Mouse (Mus musculus): ENCODE results near the gene Gatb.

Gatb gene

GRCm38 (mm10) chr3:85703141-85703882 lies 129.4 kb downstream of the Gatb start:
- in situ Hi-C loops (cut with MboI, MseI), result no loop called here

Measured in T-helper 1 cell (primary cell).